Mouse (Mus musculus): ENCODE measurements around the gene Ncapg.

The Ncapg gene

GRCm38 (mm10) chr5:45669598-45670279, at the start of gene Ncapg:
Gene Ncapg, plus strand, starts transcription at chr5:45669919.
- in situ Hi-C loops (cut with MboI; ENCODE audit: low sequenced_read_pairs) = loop anchor here (10.0 to 25.0 kb wide), 2 partner anchors 132 to 195 kb away; no protein-coding TSS in a partner anchor

- in situ Hi-C loops (cut with MboI; ENCODE audit: low sequenced_read_pairs) = no loop called here
These were observed 48.2 kb upstream of the Ncapg start for GRCm38 (mm10) chr5:45621511-45621910.

GRCm38 (mm10) chr5:45627771-45628170, 41.9 kb upstream of the Ncapg start:
- in situ Hi-C loops (cut with MboI; ENCODE audit: low sequenced_read_pairs) = no loop called here

GRCm38 (mm10) chr5:45629470-45629869, 40.2 kb upstream of the Ncapg start:
- in situ Hi-C loops (cut with MboI; ENCODE audit: low sequenced_read_pairs) = no loop called here

- in situ Hi-C loops (cut with MboI; ENCODE audit: low sequenced_read_pairs) = no loop called here
These were observed 31.3 kb upstream of the Ncapg start for GRCm38 (mm10) chr5:45638378-45638777.

GRCm38 (mm10) chr5:45638806-45639714, 30.7 kb upstream of the Ncapg start, which contains the start of gene Fam184b:
Gene Fam184b, minus strand, starts transcription at chr5:45639614.
- in situ Hi-C loops (cut with MboI; ENCODE audit: low sequenced_read_pairs) = no loop called here

GRCm38 (mm10) chr5:45639715-45640092, 30.0 kb upstream of the Ncapg start:
- in situ Hi-C loops (cut with MboI; ENCODE audit: low sequenced_read_pairs) = no loop called here

- in situ Hi-C loops (cut with MboI; ENCODE audit: low sequenced_read_pairs) = loop anchor here (25.0 kb wide), 1 partner anchor 114 kb away; no protein-coding TSS in a partner anchor
These were observed 18.6 kb upstream of the Ncapg start for GRCm38 (mm10) chr5:45651026-45651703.

- in situ Hi-C loops (cut with MboI; ENCODE audit: low sequenced_read_pairs) = loop anchor here (25.0 kb wide), 1 partner anchor 121 kb away; no protein-coding TSS in a partner anchor
These were observed 11.3 kb upstream of the Ncapg start for GRCm38 (mm10) chr5:45658406-45658805.

- in situ Hi-C loops (cut with MboI; ENCODE audit: low sequenced_read_pairs) = loop anchor here (10.0 to 25.0 kb wide), 2 partner anchors 131 to 194 kb away; no protein-coding TSS in a partner anchor
These were observed 1.4 kb upstream of the Ncapg start for GRCm38 (mm10) chr5:45668324-45668723.

GRCm38 (mm10) chr5:45668831-45669230, 888 bp upstream of the Ncapg start:
- in situ Hi-C loops (cut with MboI; ENCODE audit: low sequenced_read_pairs) = loop anchor here (10.0 to 25.0 kb wide), 2 partner anchors 132 to 194 kb away; no protein-coding TSS in a partner anchor

GRCm38 (mm10) chr5:45669234-45669597, 503 bp upstream of the Ncapg start:
- in situ Hi-C loops (cut with MboI; ENCODE audit: low sequenced_read_pairs) = loop anchor here (10.0 to 25.0 kb wide), 2 partner anchors 132 to 194 kb away; no protein-coding TSS in a partner anchor

- in situ Hi-C loops (cut with MboI; ENCODE audit: low sequenced_read_pairs) = loop anchor here (25.0 kb wide), 1 partner anchor 133 kb away; no protein-coding TSS in a partner anchor
These were observed 556 bp downstream of the Ncapg start for GRCm38 (mm10) chr5:45670280-45670670.

GRCm38 (mm10) chr5:45670894-45671494, 1.3 kb downstream of the Ncapg start:
- in situ Hi-C loops (cut with MboI; ENCODE audit: low sequenced_read_pairs) = loop anchor here (25.0 kb wide), 1 partner anchor 134 kb away; no protein-coding TSS in a partner anchor

GRCm38 (mm10) chr5:45675032-45675431, 5.3 kb downstream of the Ncapg start:
- in situ Hi-C loops (cut with MboI; ENCODE audit: low sequenced_read_pairs) = no loop called here

- in situ Hi-C loops (cut with MboI; ENCODE audit: low sequenced_read_pairs) = no loop called here
These were observed 7.9 kb downstream of the Ncapg start for GRCm38 (mm10) chr5:45677639-45678038.

GRCm38 (mm10) chr5:45679955-45680354, 10.2 kb downstream of the Ncapg start:
- in situ Hi-C loops (cut with MboI; ENCODE audit: low sequenced_read_pairs) = no loop called here

GRCm38 (mm10) chr5:45683388-45683787, 13.7 kb downstream of the Ncapg start:
- in situ Hi-C loops (cut with MboI; ENCODE audit: low sequenced_read_pairs) = no loop called here

GRCm38 (mm10) chr5:45685243-45685642, 15.5 kb downstream of the Ncapg start:
- in situ Hi-C loops (cut with MboI; ENCODE audit: low sequenced_read_pairs) = no loop called here

GRCm38 (mm10) chr5:45686223-45686622, 16.5 kb downstream of the Ncapg start:
- in situ Hi-C loops (cut with MboI; ENCODE audit: low sequenced_read_pairs) = no loop called here
